Mouse (Mus musculus) limb, embryonic 10.5 days (tissue): ENCODE measurements around the gene 1700029I15Rik. TPM values are rescaled to one million over a fixed set of nuclear protein-coding genes. Genes with fewer than 3 reads are reported as not detected.

Experiments
- DNase-seq: peaks from one replicate; pipeline ENCODE4 v3.0.0-alpha.2; 2017; ENCODE audit warnings: low spot score
- H3K27ac ChIP-seq: fragments of 300-500 bp; sonication (generic); 2 replicates; pipeline ENCODE4 v1.5.1; 2016; ENCODE audit warnings: mild to moderate bottlenecking
- H3K27me3 ChIP-seq: fragments of 300-500 bp; sonication (generic); 2 replicates; pipeline ENCODE4 v1.6.1; 2016; ENCODE audit warnings: low read depth, mild to moderate bottlenecking; ENCODE audit not compliant: poor library complexity, severe bottlenecking
- H3K36me3 ChIP-seq: fragments of 300-500 bp; sonication (generic); 2 replicates; pipeline ENCODE4 v1.6.1; 2016; ENCODE audit warnings: mild to moderate bottlenecking, moderate library complexity
- H3K4me1 ChIP-seq: fragments of 300-500 bp; sonication (generic); 2 replicates; pipeline ENCODE4 v1.6.1; 2016
- H3K4me3 ChIP-seq: fragments of 300-500 bp; sonication (generic); 2 replicates; pipeline ENCODE4 v1.5.1; 2016; ENCODE audit warnings: mild to moderate bottlenecking, moderate library complexity
- H3K9me3 ChIP-seq: fragments of 300-500 bp; sonication (generic); replicated peaks from 2 replicates; pipeline ENCODE4 v1.6.1; 2016; ENCODE audit warnings: mild to moderate bottlenecking
- WGBS: fragments of 180-500 bp; shearing (Covaris S2); methylation state at CpG from one replicate; pipeline ENCODE4 v1.1.7; 2016; 5-methylcytosine and 5-hydroxymethylcytosine counted together
- polyA plus RNA-seq: library from polyadenylated mRNA; unstranded; fragments of >200 nt; fragmentation: Nextera tagmentation; extraction: Ambion mirVana; gene quantifications from 2 replicates; pipeline ENCODE4 v1.2.1, GENCODE M21; 2016

The 1700029I15Rik gene
- polyA plus RNA-seq, 1 experiment from 2014 or later = 2.5 TPM

- H3K27me3 ChIP-seq = peaks cover 16% of the 10 kb centered on the region
- H3K4me1 ChIP-seq = peaks cover 34% of the 10 kb centered on the region
- 91% methylated on average over 7 of the region's 7 CpGs for WGBS
- no peak for DNase-seq
- no peak overlapping the region for H3K27ac ChIP-seq
- no peak overlapping the region for H3K4me3 ChIP-seq
- peaks cover 45% of the 10 kb centered on the region for H3K36me3 ChIP-seq
- no peaks in the 10 kb centered on the region for H3K9me3 ChIP-seq
Observed at GRCm38 (mm10) chr2:92377320-92377719, 5.0 kb upstream of the 1700029I15Rik start.

DNA sequence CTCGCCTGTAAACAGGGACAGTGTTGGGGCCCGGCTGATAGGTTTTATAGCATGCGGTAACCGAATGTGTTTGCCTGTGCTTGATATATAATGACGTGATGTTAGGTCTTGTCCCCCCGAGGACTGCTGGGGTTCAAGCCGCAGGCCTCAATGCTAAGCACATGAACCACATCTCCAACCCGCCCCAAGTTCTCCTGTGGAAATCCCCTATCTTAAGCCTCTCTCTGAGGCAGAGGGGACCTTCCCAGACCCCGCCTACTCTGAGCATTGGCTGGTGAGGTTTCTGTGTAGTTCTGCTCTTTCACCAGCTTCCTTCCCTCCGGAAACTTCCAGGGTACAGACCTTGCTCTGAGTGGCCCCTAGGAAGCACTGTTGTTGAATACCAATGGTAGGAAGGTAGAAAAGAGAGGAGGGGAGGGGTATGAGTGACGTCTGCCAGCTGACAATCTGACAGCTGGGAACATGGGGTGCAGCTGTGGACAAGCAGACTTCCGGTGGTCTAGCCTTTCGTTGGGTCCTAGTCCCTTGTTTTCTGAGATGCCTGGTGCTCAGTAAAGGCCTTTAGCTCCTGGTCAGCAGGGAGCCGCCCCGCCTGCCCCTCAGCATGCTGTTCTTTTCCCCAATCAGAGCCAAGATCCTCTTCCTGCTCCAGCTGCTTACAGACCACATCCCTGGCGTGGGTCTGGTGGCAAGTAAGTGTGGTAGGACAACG lies 2.4 kb upstream of the 1700029I15Rik start:
- H3K36me3 ChIP-seq = peaks cover 71% of the 10 kb centered on the region
- no peak overlapping the region for H3K4me3 ChIP-seq
- 83% methylated on average over 17 of the region's 17 CpGs for WGBS
- no peaks in the 10 kb centered on the region for H3K9me3 ChIP-seq
- no peak for DNase-seq
- no peaks in the 10 kb centered on the region for H3K27me3 ChIP-seq
- H3K27ac ChIP-seq = no peak overlapping the region
- peaks cover 14% of the 10 kb centered on the region for H3K4me1 ChIP-seq

GRCm38 (mm10) chr2:92380495-92381050 lies 1.8 kb upstream of the 1700029I15Rik start:
- WGBS = 78% methylated on average over 6 of the region's 6 CpGs
- Histone ChIP-seq H3K27ac (no peak overlapping the region), H3K4me3 (no peak overlapping the region), H3K36me3 (peaks cover 77% of the 10 kb centered on the region), H3K27me3 (no peaks in the 10 kb centered on the region), H3K9me3 (no peaks in the 10 kb centered on the region), H3K4me1 (peaks cover 9% of the 10 kb centered on the region)
- DNase-seq = no peak

- Histone ChIP-seq H3K36me3 (peaks cover 83% of the 10 kb centered on the region), H3K9me3 (no peaks in the 10 kb centered on the region), H3K27me3 (no peaks in the 10 kb centered on the region), H3K27ac (no peak overlapping the region), H3K4me1 (peaks cover 3% of the 10 kb centered on the region), H3K4me3 (no peak overlapping the region)
- 90% methylated on average over 5 of the region's 5 CpGs for WGBS
- DNase-seq = no peak
Observed at GRCm38 (mm10) chr2:92381161-92381560, 1.2 kb upstream of the 1700029I15Rik start.

DNA sequence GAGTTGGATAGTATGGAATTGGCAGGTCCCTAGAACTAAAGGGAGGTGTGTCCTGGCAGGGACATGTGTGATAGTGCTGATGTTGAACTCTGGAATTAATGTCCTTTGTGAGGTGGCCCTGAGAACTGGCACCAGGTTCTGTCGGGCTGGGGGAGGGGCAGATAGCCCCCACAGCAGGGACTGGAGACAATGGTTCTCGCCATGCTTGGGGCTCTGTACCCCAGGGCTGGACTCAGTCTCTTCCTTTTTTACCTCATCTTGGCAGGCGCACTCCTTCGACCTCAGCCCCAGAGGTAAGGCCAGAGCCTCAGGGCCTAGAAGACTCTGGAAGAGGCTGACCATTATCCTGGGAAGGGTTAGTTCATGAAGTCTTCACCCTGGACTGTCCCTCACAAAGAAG lies 421 bp downstream of the 1700029I15Rik start:
- Histone ChIP-seq H3K4me1 (peaks cover 2% of the 10 kb centered on the region; the same call in 1 of the 2 replicates), H3K4me3 (no peak overlapping the region), H3K27ac (no peak overlapping the region), H3K36me3 (peaks cover 99% of the 10 kb centered on the region), H3K9me3 (no peaks in the 10 kb centered on the region), H3K27me3 (0 out of 2 replicates have a peak, but pooled peaks cover 2% of the 10 kb centered on the region)
- 89% methylated on average over 4 of the region's 4 CpGs for WGBS
- no peak for DNase-seq

DNA sequence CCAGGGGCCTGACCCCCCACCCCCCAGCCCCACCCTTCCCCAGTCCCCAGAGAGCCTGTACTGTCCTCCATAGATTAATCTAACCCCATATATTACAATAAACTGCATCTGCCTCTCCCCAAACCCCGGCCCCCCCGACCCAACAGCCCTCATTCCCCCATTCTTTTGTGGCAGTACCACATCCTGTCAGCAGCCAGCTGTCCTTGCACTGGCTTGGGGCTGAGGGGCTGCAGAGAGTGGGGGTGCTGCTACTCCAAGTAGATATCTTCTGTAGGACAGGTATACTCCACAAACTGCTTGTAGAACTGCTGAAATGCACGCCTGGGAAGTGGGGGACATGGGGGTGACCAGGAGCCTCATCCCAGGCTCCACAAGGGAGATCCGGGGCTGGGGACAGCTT lies 1.8 kb downstream of the 1700029I15Rik start:
- H3K4me3 ChIP-seq = no peak overlapping the region
- H3K27ac ChIP-seq = no peak overlapping the region
- 0 out of 2 replicates have a peak, but pooled peaks cover 6% of the 10 kb centered on the region for H3K27me3 ChIP-seq
- H3K36me3 ChIP-seq = peaks cover 89% of the 10 kb centered on the region
- no peak for DNase-seq
- no peaks in the 10 kb centered on the region for H3K9me3 ChIP-seq
- WGBS = 78% methylated on average over 4 of the region's 4 CpGs
- peaks cover 16% of the 10 kb centered on the region for H3K4me1 ChIP-seq

- H3K9me3 ChIP-seq = no peaks in the 10 kb centered on the region
- H3K36me3 ChIP-seq = peaks cover 77% of the 10 kb centered on the region
- DNase-seq = no peak
- H3K27me3 ChIP-seq = 0 out of 2 replicates have a peak, but pooled peaks cover 6% of the 10 kb centered on the region
- peaks cover 29% of the 10 kb centered on the region for H3K4me1 ChIP-seq
- WGBS = 89% methylated on average over 22 of the region's 22 CpGs
- no peak overlapping the region for H3K4me3 ChIP-seq
- H3K27ac ChIP-seq = no peak overlapping the region
Observed at GRCm38 (mm10) chr2:92385113-92386051, 3.0 kb downstream of the 1700029I15Rik start.

DNA sequence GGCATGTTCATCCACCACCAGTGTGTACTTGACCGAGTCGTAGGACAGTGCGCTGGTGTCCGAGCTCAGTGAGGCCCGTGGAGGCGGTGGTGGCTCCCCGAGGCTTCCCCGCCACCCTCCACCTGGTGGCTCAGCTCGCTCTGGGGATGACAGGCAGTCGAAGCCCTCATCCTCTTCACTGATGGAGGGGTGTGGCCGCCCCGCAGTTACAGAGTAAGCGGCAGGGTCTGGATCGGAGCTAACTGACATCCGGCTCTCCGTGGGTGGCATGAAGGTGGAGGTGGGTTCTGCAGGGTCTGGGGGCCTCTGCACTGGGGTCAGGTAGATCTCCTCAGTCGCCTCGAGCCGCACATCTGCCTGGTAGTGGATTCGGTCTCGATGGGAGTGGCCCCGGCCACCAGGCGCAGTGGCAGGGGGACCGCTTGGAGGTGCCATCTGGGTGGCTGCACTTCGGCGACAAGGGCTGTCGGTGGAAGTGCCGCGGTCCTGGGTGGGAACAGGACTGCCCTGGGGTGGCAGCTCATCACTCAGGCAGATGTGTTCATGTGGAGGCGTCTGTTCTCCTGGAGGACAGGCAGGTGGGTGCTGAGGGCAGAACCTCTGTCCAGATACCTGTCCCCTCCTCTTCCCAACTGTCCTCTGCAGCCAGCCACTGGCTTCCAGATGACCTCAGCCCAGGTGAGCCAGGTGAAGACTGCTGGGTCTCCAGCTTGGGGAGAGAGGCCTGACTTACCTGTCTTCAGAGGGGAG lies 4.7 kb downstream of the 1700029I15Rik start:
- H3K36me3 ChIP-seq = peaks cover 60% of the 10 kb centered on the region
- H3K4me1 ChIP-seq = peaks cover 45% of the 10 kb centered on the region
- H3K9me3 ChIP-seq = no peaks in the 10 kb centered on the region

GRCm38 (mm10) chr2:92387646-92388045 lies 5.3 kb downstream of the 1700029I15Rik start:
- 83% methylated on average over 4 of the region's 4 CpGs for WGBS
- Histone ChIP-seq H3K9me3 (no peaks in the 10 kb centered on the region), H3K4me1 (peaks cover 51% of the 10 kb centered on the region), H3K27ac (no peak overlapping the region), H3K36me3 (peaks cover 54% of the 10 kb centered on the region), H3K27me3 (0 out of 2 replicates have a peak, but pooled peaks cover 6% of the 10 kb centered on the region), H3K4me3 (peak overlapping the region; percentile 66; the same call in 1 of the 2 replicates)
- no peak for DNase-seq

More for the DNA sequence above, 4.7 kb downstream of the 1700029I15Rik start:
- Histone ChIP-seq H3K4me3 (no peak overlapping the region), H3K27ac (no peak overlapping the region), H3K27me3 (0 out of 2 replicates have a peak, but pooled peaks cover 6% of the 10 kb centered on the region)
- no peak for DNase-seq
- 91% methylated on average over 30 of the region's 30 CpGs for WGBS

DNA sequence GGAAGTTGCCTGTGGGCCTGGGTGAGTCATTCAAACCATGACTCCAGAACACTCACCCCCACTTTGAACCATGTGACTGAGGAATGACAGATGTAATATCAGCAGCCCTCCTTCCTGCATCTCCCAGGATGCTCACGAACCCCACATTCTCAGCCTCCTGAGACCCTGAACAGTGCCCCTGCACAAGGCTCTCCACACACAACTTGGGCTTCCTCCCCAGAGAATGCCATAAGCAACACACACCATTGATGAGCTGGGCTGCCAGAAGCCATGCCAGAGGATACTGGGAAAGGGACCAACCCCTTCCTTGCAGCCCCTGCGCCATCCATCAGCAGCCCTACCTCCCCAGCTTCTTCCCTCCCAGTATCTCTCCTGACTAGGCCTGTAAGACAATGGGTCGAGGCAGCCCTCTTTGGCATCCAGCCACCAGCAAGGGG lies 5.8 kb downstream of the 1700029I15Rik start:
- peaks cover 56% of the 10 kb centered on the region for H3K4me1 ChIP-seq
- no peaks in the 10 kb centered on the region for H3K9me3 ChIP-seq
- peaks cover 10% of the 10 kb centered on the region for H3K27me3 ChIP-seq
- no peak for DNase-seq
- H3K36me3 ChIP-seq = peaks cover 49% of the 10 kb centered on the region
- peak overlapping the region; percentile 91; the same call in 1 of the 2 replicates for H3K27ac ChIP-seq
- peak overlapping the region; percentile 66 for H3K4me3 ChIP-seq
- WGBS = 69% methylated on average over 3 of the region's 3 CpGs

- Histone ChIP-seq H3K36me3 (peaks cover 40% of the 10 kb centered on the region), H3K27me3 (peaks cover 18% of the 10 kb centered on the region), H3K4me3 (peak overlapping the region; percentile 66), H3K4me1 (peaks cover 62% of the 10 kb centered on the region), H3K9me3 (no peaks in the 10 kb centered on the region), H3K27ac (peak overlapping the region; percentile 91)
- under 1% methylated on average over 62 of the region's 62 CpGs for WGBS
- peak; percentile 94 for DNase-seq
Observed at GRCm38 (mm10) chr2:92388891-92389641, 6.7 kb downstream of the 1700029I15Rik start.
